Mouse (Mus musculus) stomach, postnatal 0 days (tissue): ENCODE measurements around the gene Narf. TPM values are rescaled to one million over a fixed set of nuclear protein-coding genes. Genes with fewer than 3 reads are reported as not detected.

Experiments
- ATAC-seq: fragments of 200-750 bp; cut with Nextera tagmentation; 2 replicates; pipeline ENCODE4 v1.8.0; 2017; ENCODE audit not compliant: low FRiP score, low TSS enrichment
- DNase-seq: peaks from one replicate; pipeline ENCODE4 v3.0.0-alpha.2; 2016; ENCODE audit warnings: low spot score
- H3K27ac ChIP-seq: fragments of 300-500 bp; sonication (generic); replicated peaks from 2 replicates; pipeline ENCODE4 v1.5.1; 2014; ENCODE audit warnings: mild to moderate bottlenecking, control low read depth
- H3K27me3 ChIP-seq: fragments of 300-500 bp; sonication (generic); 2 replicates; pipeline ENCODE4 v1.6.1; 2014; ENCODE audit warnings: low read length; ENCODE audit not compliant: control insufficient read depth, insufficient read depth
- H3K36me3 ChIP-seq: fragments of 300-500 bp; sonication (generic); 2 replicates; pipeline ENCODE4 v1.6.1; 2014; ENCODE audit warnings: low read length, mixed read lengths; ENCODE audit not compliant: control insufficient read depth, insufficient read depth
- H3K4me1 ChIP-seq: fragments of 300-500 bp; sonication (generic); replicated peaks from 2 replicates; pipeline ENCODE4 v1.6.1; 2014; ENCODE audit warnings: antibody characterized with exemption; ENCODE audit not compliant: control insufficient read depth, insufficient read depth
- H3K4me2 ChIP-seq: fragments of 300-500 bp; sonication (generic); replicated peaks from 2 replicates; pipeline ENCODE4 v1.6.1; 2014; ENCODE audit warnings: low read depth, mild to moderate bottlenecking, control low read depth, moderate library complexity
- H3K4me3 ChIP-seq: fragments of 300-500 bp; sonication (generic); 2 replicates; pipeline ENCODE4 v1.5.1; 2014; ENCODE audit warnings: low read depth, low read length, control low read depth
- H3K9ac ChIP-seq: fragments of 300-500 bp; sonication (generic); 2 replicates; pipeline ENCODE4 v1.6.1; 2014; ENCODE audit warnings: mild to moderate bottlenecking, low read length, control low read depth, mixed read lengths
- H3K9me3 ChIP-seq: fragments of 300-500 bp; sonication (generic); 2 replicates; pipeline ENCODE4 v1.6.1; 2016; ENCODE audit warnings: low read length; ENCODE audit not compliant: control insufficient read depth
- CTCF ChIP-seq: IDR thresholded peaks from 2 replicates; pipeline ENCODE4 v1.5.1; 2016; ENCODE audit warnings: antibody characterized with exemption, low read depth, mild to moderate bottlenecking, moderate library complexity
- EP300 ChIP-seq: optimal IDR thresholded peaks from 2 replicates; pipeline ENCODE3; 2016; ENCODE audit warnings: antibody characterized with exemption
- WGBS: fragments of 180-500 bp; shearing (Covaris S2); extraction: QIAGEN DNeasy Blood & Tissue Kit; methylation state at CpG from one replicate; pipeline ENCODE4 v1.1.7; 2014; 5-methylcytosine and 5-hydroxymethylcytosine counted together
- polyA plus RNA-seq: library from polyadenylated mRNA; unstranded; fragments of >200 nt; fragmentation: Nextera tagmentation; extraction: Ambion mirVana; gene quantifications from 2 replicates; pipeline ENCODE4 v1.2.1, GENCODE M21; 2015

Gene Narf
- polyA plus RNA-seq, 1 experiment from 2014 or later = 19.8 TPM

- Histone ChIP-seq H3K9me3 (no peaks in the 10 kb centered on the region), H3K36me3 (peaks cover 12% of the 10 kb centered on the region), H3K4me3 (no peak overlapping the region), H3K4me2 (no peak overlapping the region), H3K27me3 (no peaks in the 10 kb centered on the region), H3K9ac (no peak overlapping the region), H3K4me1 (no peaks in the 10 kb centered on the region), H3K27ac (no peak overlapping the region)
- no peak for ATAC-seq
- TF ChIP-seq CTCF (no peak), EP300 (no peak)
- no peak for DNase-seq
- 86% methylated on average over 2 of the region's 2 CpGs for WGBS
Observed at GRCm38 (mm10) chr11:121239669-121240068, 2.6 kb downstream of the Narf start.

- Histone ChIP-seq H3K9me3 (no peaks in the 10 kb centered on the region), H3K4me1 (no peaks in the 10 kb centered on the region), H3K27ac (no peak overlapping the region), H3K4me2 (no peak overlapping the region), H3K27me3 (no peaks in the 10 kb centered on the region), H3K4me3 (no peak overlapping the region), H3K9ac (no peak overlapping the region), H3K36me3 (peaks cover 46% of the 10 kb centered on the region)
- DNase-seq = no peak
- WGBS = 87% methylated on average over 8 of the region's 8 CpGs
- ATAC-seq = no peak
- TF ChIP-seq EP300 (no peak), CTCF (no peak)
Observed at GRCm38 (mm10) chr11:121250196-121250595, 13.1 kb downstream of the Narf start.

- peak; percentile 92 for DNase-seq
- peak within 1 kb of the TSS; percentile 95 for H3K9ac ChIP-seq
- TF ChIP-seq CTCF (no peak), EP300 (no peak)
- peaks cover 5% of the 10 kb centered on the region; the same call in 1 of the 2 replicates for H3K36me3 ChIP-seq
- H3K4me1 ChIP-seq = 0 out of 2 replicates have a peak, but pooled peaks cover 3% of the 10 kb centered on the region
- H3K9me3 ChIP-seq = no peaks in the 10 kb centered on the region
- peak within 1 kb of the TSS; percentile 90 for H3K4me3 ChIP-seq
- under 1% methylated on average over 52 of the region's 91 CpGs for WGBS
- peak within 1 kb of the TSS; percentile 89 for H3K27ac ChIP-seq
- peak; percentile 99 for ATAC-seq
- H3K4me2 ChIP-seq = peak within 1 kb of the TSS; percentile 86
- H3K27me3 ChIP-seq = no peaks in the 10 kb centered on the region
Observed at GRCm38 (mm10) chr11:121259160-121260100, 22.4 kb downstream of the Narf start, which contains the start of gene Foxk2. TSS of gene Foxk2 (plus strand) at chr11:121259990.

- Histone ChIP-seq H3K4me2 (peak overlapping the region; percentile 86), H3K9ac (peak overlapping the region; percentile 95), H3K27ac (peak overlapping the region; percentile 84), H3K9me3 (no peaks in the 10 kb centered on the region), H3K4me3 (peak overlapping the region; percentile 90), H3K4me1 (0 out of 2 replicates have a peak, but pooled peaks cover 3% of the 10 kb centered on the region), H3K27me3 (no peaks in the 10 kb centered on the region), H3K36me3 (peaks cover 2% of the 10 kb centered on the region; the same call in 1 of the 2 replicates)
- under 1% methylated on average over 51 of the region's 60 CpGs for WGBS
- peak; percentile 38 for DNase-seq
- TF ChIP-seq CTCF (0 out of 2 replicates have a peak, but pooled peaks have one; percentile 1), EP300 (no peak)
- peak; percentile 24; the same call in 1 of the 2 replicates for ATAC-seq
Observed at GRCm38 (mm10) chr11:121260211-121260906, 23.3 kb downstream of the Narf start.

GRCm38 (mm10) chr11:121261074-121261473 lies 24.0 kb downstream of the Narf start:
- Histone ChIP-seq H3K9ac (peak overlapping the region; percentile 95; the same call in 1 of the 2 replicates), H3K4me1 (0 out of 2 replicates have a peak, but pooled peaks cover 3% of the 10 kb centered on the region), H3K4me3 (peak overlapping the region; percentile 90), H3K4me2 (peak overlapping the region; percentile 86), H3K36me3 (peaks cover 2% of the 10 kb centered on the region; the same call in 1 of the 2 replicates), H3K27me3 (no peaks in the 10 kb centered on the region), H3K27ac (no peak overlapping the region), H3K9me3 (no peaks in the 10 kb centered on the region)
- TF ChIP-seq CTCF = no peak
- WGBS = 34% methylated on average over 2 of the region's 2 CpGs
- no peak for ATAC-seq
- no peak for DNase-seq
